ENCODE assay signal across 8 mouse cellular contexts in genomic region chr3:134238621-134239310, GRCm38 (mm10). TPM values are rescaled to one million over a fixed set of nuclear protein-coding genes. Genes with fewer than 3 reads are reported as not detected.
DNase-seq lines count a peak whose midpoint lies in the region; ATAC-seq and TF ChIP-seq lines count a peak whose summit lies in the region.

No protein-coding gene starts in this region.

- intact Hi-C loops in heart, adult 2 months (cut with DNase I) = loop anchor here (5.0 kb wide), 1 partner anchor 36 kb away; no protein-coding TSS in a partner anchor

- H3K27me3 ChIP-seq in heart, adult 2 months (ENCODE audit: control insufficient read depth, insufficient read depth, low read length) = no peaks in the 10 kb centered on the region
- no peaks in the 10 kb centered on the region for H3K27me3 ChIP-seq in forebrain, embryonic 16.5 days (replicated peaks; ENCODE audit: control insufficient read depth, insufficient read depth, low read length)
- no peaks in the 10 kb centered on the region for H3K27me3 ChIP-seq in intestine, embryonic 14.5 days (replicated peaks; ENCODE audit: control insufficient read depth, insufficient read depth, low read length)

- TF ChIP-seq EP300 in heart, adult 2 months (IDR thresholded peaks at IDR 0.05; ENCODE audit: insufficient read depth, low read depth, low read length) = no peak

- no peak for TF ChIP-seq CTCF in heart, adult 2 months (IDR thresholded peaks at IDR 0.05)

- no peaks in the 10 kb centered on the region; the same call in 1 of the 2 replicates for H3K36me3 ChIP-seq in heart, adult 2 months (ENCODE audit: control insufficient read depth, insufficient read depth, low read length)
- H3K36me3 ChIP-seq in forebrain, embryonic 16.5 days (ENCODE audit: control insufficient read depth, insufficient read depth) = no peaks in the 10 kb centered on the region
- no peaks in the 10 kb centered on the region for H3K36me3 ChIP-seq in intestine, embryonic 14.5 days (ENCODE audit: control insufficient read depth, insufficient read depth, low read length)

- H3K4me2 ChIP-seq in forebrain, embryonic 16.5 days (ENCODE audit: low read length) = peak overlapping the region; percentile 86
- H3K4me2 ChIP-seq in intestine, embryonic 14.5 days (ENCODE audit: low read length) = peak overlapping the region; percentile 77

- peak; percentile 5 to 20 for DNase-seq in heart, adult 2 months
- no peak for DNase-seq in heart, adult 9 months (ENCODE audit: low spot score in 2 of 2)
- DNase-seq in intestine, embryonic 14.5 days (ENCODE audit: low spot score) = peak; percentile 55
- peak; percentile 71 for DNase-seq in mesoderm, embryonic 11.5 days (ENCODE audit: low read depth, low spot score)
- DNase-seq in ovary, adult 18-20 months (ENCODE audit: low spot score) = no peak

- peak overlapping the region; percentile 71 for H3K4me3 ChIP-seq in heart, adult 2 months
- H3K4me3 ChIP-seq in brown adipose tissue, adult 24 weeks (ENCODE audit: insufficient read depth, low read depth, low read length) = peak overlapping the region; percentile 78
- peak overlapping the region; percentile 73 for H3K4me3 ChIP-seq in forebrain, embryonic 16.5 days (replicated peaks; ENCODE audit: low read length)
- H3K4me3 ChIP-seq in intestine, embryonic 14.5 days (ENCODE audit: low read depth, low read length) = peak overlapping the region; percentile 72

- H3K9me3 ChIP-seq in forebrain, embryonic 16.5 days (ENCODE audit: control insufficient read depth, low read length) = no peaks in the 10 kb centered on the region
- H3K9me3 ChIP-seq in intestine, embryonic 14.5 days (ENCODE audit: control insufficient read depth, low read length) = no peaks in the 10 kb centered on the region

- no peaks in the 10 kb centered on the region for H3K79me2 ChIP-seq in heart, adult 2 months (replicated peaks; ENCODE audit: control insufficient read depth, insufficient read depth, low read length)

- H3K4me1 ChIP-seq in heart, adult 2 months (ENCODE audit: control insufficient read depth, insufficient read depth, low read length) = peaks cover 2% of the 10 kb centered on the region
- no peaks in the 10 kb centered on the region for H3K4me1 ChIP-seq in brown adipose tissue, adult 24 weeks (ENCODE audit: control insufficient read depth, insufficient read depth, insufficient read length, low read length)
- peaks cover 20% of the 10 kb centered on the region for H3K4me1 ChIP-seq in forebrain, embryonic 16.5 days (replicated peaks; ENCODE audit: control insufficient read depth, insufficient read depth, low read length)
- H3K4me1 ChIP-seq in intestine, embryonic 14.5 days (replicated peaks; ENCODE audit: control insufficient read depth, insufficient read depth, low read length) = peaks cover 19% of the 10 kb centered on the region

- ATAC-seq in forebrain, embryonic 16.5 days = peak; percentile 11; the same call in 1 of the 2 replicates
- ATAC-seq in intestine, embryonic 14.5 days (replicated peaks; ENCODE audit: low FRiP score, low TSS enrichment, low read depth) = no peak
- no peak for ATAC-seq in monocyte, adult 5-6 weeks (replicated peaks; ENCODE audit: insufficient number of reproducible peaks, low FRiP score, low TSS enrichment, poor library complexity, severe bottlenecking)

- TF ChIP-seq POLR2A in heart, adult 2 months (IDR thresholded peaks at IDR 0.05; ENCODE audit: insufficient read depth, low read depth, low read length) = no peak

- peak overlapping the region; percentile 71 for H3K9ac ChIP-seq in heart, adult 2 months (ENCODE audit: low read depth, low read length)
- H3K9ac ChIP-seq in forebrain, embryonic 16.5 days (replicated peaks; ENCODE audit: low read depth, low read length) = peak overlapping the region; percentile 80
- peak overlapping the region; percentile 81 for H3K9ac ChIP-seq in intestine, embryonic 14.5 days (ENCODE audit: low read length)

- WGBS in heart, adult 2 months = 9% methylated on average over 14 of the region's 14 CpGs
- 1% methylated on average over 14 of the region's 14 CpGs for WGBS in forebrain, embryonic 16.5 days
- 5% methylated on average over 14 of the region's 14 CpGs for WGBS in intestine, embryonic 14.5 days

- H3K27ac ChIP-seq in heart, adult 2 months = peak overlapping the region; percentile 87
- H3K27ac ChIP-seq in brown adipose tissue, adult 24 weeks (replicated peaks; ENCODE audit: low read depth, low read length) = no peak overlapping the region
- H3K27ac ChIP-seq in forebrain, embryonic 16.5 days (ENCODE audit: low read length) = peak overlapping the region; percentile 95
- peak overlapping the region; percentile 90 for H3K27ac ChIP-seq in intestine, embryonic 14.5 days (ENCODE audit: low read depth)

RNA-seq across cellular contexts. Expression of gene Cxxc4, which starts 2.5 kb away (rescaled TPM):
- total RNA-seq in heart, adult 2 months (2021) = 1 to 10 TPM; 2.9 to 4.1 TPM
- polyA plus RNA-seq in heart, adult 2 months (2012; rRNA removed) = 1.2 and 1.5 TPM in 2 replicates
- 0.42 and 1.7 TPM in 2 replicates for polyA plus RNA-seq in brown adipose tissue, adult 24 weeks (2012; ENCODE audit: insufficient read depth, insufficient read length, missing spikeins)
- polyA plus RNA-seq in forebrain, embryonic 16.5 days (2015; fragmentation: Nextera tagmentation; extraction: Ambion mirVana) = 12.3 and 15.3 TPM in 2 replicates
- 3.7 and 4.3 TPM in 2 replicates for polyA plus RNA-seq in intestine, embryonic 14.5 days (2014; fragmentation: Nextera tagmentation; extraction: Ambion mirVana)
- total RNA-seq in monocyte, adult 5-6 weeks (2017) = not detected in 3 replicates

Comparison
In these comparisons a context has a peak if more than half of its experiments do, and no peak if none do; other contexts are left out.
1. DNase-seq: peak in heart, adult 2 months (2 of 2), intestine, embryonic 14.5 days (single experiment) and mesoderm, embryonic 11.5 days (single experiment); none in heart, adult 9 months (0 of 2) and ovary, adult 18-20 months (single experiment).
2. Peak in every context shown above with its lines, with median percentiles within 50 percentile points of each other: H3K4me3 ChIP-seq and H3K9ac ChIP-seq.